Mouse (Mus musculus): ENCODE measurements around the gene Sh3pxd2a.

DNA sequence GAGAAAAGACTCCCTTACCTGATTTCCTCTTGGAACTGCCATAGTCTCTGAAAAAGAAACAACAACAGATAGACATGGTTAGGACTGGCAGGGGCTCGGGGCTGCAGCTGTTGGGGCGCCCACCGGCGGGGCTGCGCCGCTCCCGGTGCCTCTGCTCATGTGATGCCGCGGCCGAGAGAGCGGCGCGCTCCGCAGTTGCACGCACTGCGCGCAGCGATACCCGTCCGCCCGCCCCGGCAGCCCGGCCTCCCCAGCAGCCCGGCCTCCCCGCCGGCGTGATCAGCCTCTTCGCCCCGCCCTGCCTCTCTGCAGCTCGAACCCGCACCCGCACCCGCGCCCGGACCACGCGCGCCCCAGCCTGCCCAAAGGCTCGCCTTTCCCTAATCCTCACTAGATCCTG lies 120.8 kb downstream of the Sh3pxd2a start:
- no peak for TF ChIP-seq CTCF (IDR thresholded peaks at IDR 0.05)
- no peak for TF ChIP-seq POLR2A (IDR thresholded peaks at IDR 0.05; ENCODE audit: insufficient read depth, low read depth, low read length)

Data from heart, adult 2 months (tissue).